Mouse (Mus musculus): ENCODE measurements at regions not wholly inside any gene's neighbourhood (a gene's known extent, or its start where the extent isn't known, plus 50 kb on each side); places are given as distances from the start of the nearest gene placed in this dataset.

DNA sequence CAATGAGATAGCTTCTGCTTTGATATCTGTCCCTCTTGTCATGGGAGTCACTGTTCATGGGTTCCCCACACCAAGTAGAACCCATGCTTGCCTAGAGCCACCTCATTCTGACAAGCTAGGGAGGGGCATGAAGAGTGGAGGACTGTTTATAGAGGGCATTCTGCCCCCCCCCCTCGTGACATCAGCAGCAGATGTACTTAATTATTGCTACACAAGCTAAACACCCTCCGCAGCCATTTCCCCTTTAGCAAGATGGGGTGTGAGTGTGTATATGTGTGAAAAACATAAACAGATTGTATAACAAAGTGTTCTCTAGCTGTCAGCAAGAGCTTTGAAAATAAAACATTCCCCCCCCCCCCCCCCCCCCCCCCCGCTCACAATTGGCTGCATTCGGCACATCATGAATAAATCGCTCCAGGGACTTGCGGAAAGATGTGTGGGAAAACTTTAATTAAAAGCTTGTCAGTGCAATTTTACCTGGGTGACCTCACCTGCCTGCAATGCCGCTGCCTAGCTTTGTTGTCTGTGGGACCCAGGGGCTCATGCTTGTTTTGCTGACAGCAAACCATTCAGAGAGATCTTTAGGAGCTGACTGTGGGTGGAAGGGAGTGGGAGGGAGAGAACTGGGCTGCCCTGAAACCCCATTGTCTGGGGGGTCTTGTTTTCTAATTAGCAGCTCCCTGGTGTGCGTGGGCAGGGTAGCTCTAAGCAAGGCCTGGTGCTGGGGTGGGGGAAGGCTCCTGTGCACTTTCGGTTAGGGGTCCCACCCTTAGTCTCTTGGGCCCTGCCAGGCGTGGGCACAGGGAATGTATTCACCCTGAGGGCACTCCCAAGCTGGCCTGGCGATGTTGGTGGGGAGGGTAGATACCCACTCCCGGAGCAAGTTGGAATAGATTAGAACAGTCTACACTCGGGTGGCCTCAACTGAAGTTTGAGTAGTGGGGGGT is 63.4 kb downstream of the Irx2 start:
- intact Hi-C loops (cut with DNase I): no loop called here
- no peak for DNase-seq
- no peak overlapping the region for H3K27ac ChIP-seq
- H3K4me3 ChIP-seq: no peak overlapping the region
- TF ChIP-seq CTCF (IDR thresholded peaks at IDR 0.05): no peak

DNA sequence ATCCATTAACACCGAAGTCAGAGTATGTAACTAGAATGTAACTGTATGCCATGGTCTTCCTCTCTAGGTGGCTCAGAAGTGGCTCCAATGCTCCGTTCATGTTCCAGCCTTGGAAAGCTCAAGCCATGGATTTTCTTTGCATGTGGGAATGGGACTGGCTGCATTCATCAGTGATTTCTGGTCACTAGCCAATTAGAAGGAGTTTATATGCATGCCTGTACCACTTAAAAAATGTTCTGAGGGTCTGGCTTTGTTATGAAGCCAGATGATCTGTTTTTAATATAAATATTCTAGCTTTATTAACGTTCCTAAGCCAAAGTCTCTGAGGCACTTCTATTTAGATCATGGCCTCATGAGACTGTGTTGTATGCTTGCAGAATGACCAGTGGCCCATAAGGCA is 78.8 kb downstream of the Irx2 start:
- intact Hi-C loops (cut with DNase I): no loop called here
- TF ChIP-seq CTCF (IDR thresholded peaks at IDR 0.05): no peak
- DNase-seq: no peak
- Histone ChIP-seq H3K4me3 (no peak overlapping the region), H3K27ac (no peak overlapping the region)

GRCm38 (mm10) chr13:72708728-72709127 is 80.1 kb downstream of the Irx2 start:
- intact Hi-C loops (cut with DNase I): no loop called here
- DNase-seq: no peak
- no peak overlapping the region for H3K27ac ChIP-seq
- TF ChIP-seq CTCF (IDR thresholded peaks at IDR 0.05): no peak
- H3K4me3 ChIP-seq: no peak overlapping the region

GRCm38 (mm10) chr13:72710051-72710450 is 81.4 kb downstream of the Irx2 start:
- no peak for TF ChIP-seq CTCF (IDR thresholded peaks at IDR 0.05)
- intact Hi-C loops (cut with DNase I): no loop called here
- Histone ChIP-seq H3K27ac (no peak overlapping the region), H3K4me3 (no peak overlapping the region)
- DNase-seq: no peak

GRCm38 (mm10) chr13:72711136-72711535 is 82.5 kb downstream of the Irx2 start:
- DNase-seq: no peak
- Histone ChIP-seq H3K27ac (no peak overlapping the region), H3K4me3 (no peak overlapping the region)
- no peak for TF ChIP-seq CTCF (IDR thresholded peaks at IDR 0.05)
- intact Hi-C loops (cut with DNase I): no loop called here

GRCm38 (mm10) chr13:72711842-72712330 is 83.3 kb downstream of the Irx2 start:
- TF ChIP-seq CTCF (IDR thresholded peaks at IDR 0.05): no peak
- H3K4me3 ChIP-seq: no peak overlapping the region
- DNase-seq: no peak
- H3K27ac ChIP-seq: no peak overlapping the region
- intact Hi-C loops (cut with DNase I): no loop called here

GRCm38 (mm10) chr13:72714793-72715192 is 86.2 kb downstream of the Irx2 start:
- no peak for DNase-seq
- H3K27ac ChIP-seq: no peak overlapping the region
- TF ChIP-seq CTCF (IDR thresholded peaks at IDR 0.05): no peak
- H3K4me3 ChIP-seq: no peak overlapping the region
- intact Hi-C loops (cut with DNase I): no loop called here

DNA sequence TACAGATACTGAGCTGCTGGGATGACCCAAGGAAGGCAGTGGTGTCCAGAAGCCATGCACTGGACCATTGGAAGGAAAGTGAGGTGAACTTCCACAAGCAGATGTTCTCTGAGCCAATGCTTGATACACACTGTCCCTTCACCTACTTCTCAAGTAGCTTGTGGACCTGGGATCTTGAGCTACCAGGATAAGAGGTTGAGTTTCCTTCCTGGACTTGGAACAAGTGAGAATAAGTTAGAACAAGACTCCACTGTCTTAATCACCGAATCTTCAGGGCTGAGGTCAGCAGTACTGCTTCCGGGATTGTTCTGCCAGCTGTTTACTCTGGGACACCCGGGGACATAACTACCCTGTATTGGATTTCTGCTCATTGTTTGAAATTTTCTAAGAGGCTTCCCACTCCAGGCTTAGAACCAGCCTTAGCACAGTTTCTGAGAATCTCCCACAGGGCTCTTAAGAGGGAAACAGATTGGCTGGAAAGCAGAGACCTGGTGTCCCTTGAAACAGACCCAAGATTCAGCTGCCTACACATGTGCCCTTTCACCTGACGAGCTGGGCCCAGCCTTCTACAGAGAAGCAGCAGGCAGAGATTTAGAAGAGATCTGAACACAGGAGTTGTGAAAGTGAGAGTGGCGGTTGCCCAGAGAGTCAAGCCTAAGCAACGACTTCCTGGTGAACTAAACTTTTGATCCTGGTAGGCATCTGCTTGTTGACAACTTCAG is 87.5 kb downstream of the Irx2 start:
- intact Hi-C loops (cut with DNase I): no loop called here
- DNase-seq: no peak
- no peak overlapping the region for H3K27ac ChIP-seq
- TF ChIP-seq CTCF (IDR thresholded peaks at IDR 0.05): no peak
- no peak overlapping the region for H3K4me3 ChIP-seq

- DNase-seq: no peak
- no peak overlapping the region for H3K27ac ChIP-seq
- H3K4me3 ChIP-seq: no peak overlapping the region
- TF ChIP-seq CTCF (IDR thresholded peaks at IDR 0.05): no peak
- intact Hi-C loops (cut with DNase I): no loop called here
Measured at GRCm38 (mm10) chr13:72727126-72727525, 98.5 kb downstream of the Irx2 start.

GRCm38 (mm10) chr13:72735916-72736315 is 107.3 kb downstream of the Irx2 start:
- Histone ChIP-seq H3K27ac (no peak overlapping the region), H3K4me3 (no peak overlapping the region)
- no peak for DNase-seq
- intact Hi-C loops (cut with DNase I): no loop called here
- no peak for TF ChIP-seq CTCF (IDR thresholded peaks at IDR 0.05)

- DNase-seq: no peak
- intact Hi-C loops (cut with DNase I): no loop called here
- Histone ChIP-seq H3K4me3 (no peak overlapping the region), H3K27ac (no peak overlapping the region)
- no peak for TF ChIP-seq CTCF (IDR thresholded peaks at IDR 0.05)
Measured at GRCm38 (mm10) chr13:72736992-72737391, 108.4 kb downstream of the Irx2 start.

- TF ChIP-seq CTCF (IDR thresholded peaks at IDR 0.05): no peak
- no peak overlapping the region for H3K4me3 ChIP-seq
- intact Hi-C loops (cut with DNase I): no loop called here
- H3K27ac ChIP-seq: no peak overlapping the region
- no peak for DNase-seq
Measured at GRCm38 (mm10) chr13:72747187-72747586, 118.6 kb downstream of the Irx2 start.

GRCm38 (mm10) chr13:72755036-72755435 is 126.4 kb downstream of the Irx2 start:
- no peak for DNase-seq
- TF ChIP-seq CTCF (IDR thresholded peaks at IDR 0.05): no peak
- intact Hi-C loops (cut with DNase I): no loop called here
- H3K27ac ChIP-seq: no peak overlapping the region
- no peak overlapping the region for H3K4me3 ChIP-seq
